Mouse (Mus musculus): ENCODE measurements around the gene 9130019O22Rik.
A peak's percentile ranks its signal among the peaks of the same experiment; 100 is the strongest.
"Not testable (repeated sequence)": the region's sequence is repeated elsewhere in the genome, so short reads cannot be mapped to it uniquely, and the experiment has no call there.

9130019O22Rik gene

DNA sequence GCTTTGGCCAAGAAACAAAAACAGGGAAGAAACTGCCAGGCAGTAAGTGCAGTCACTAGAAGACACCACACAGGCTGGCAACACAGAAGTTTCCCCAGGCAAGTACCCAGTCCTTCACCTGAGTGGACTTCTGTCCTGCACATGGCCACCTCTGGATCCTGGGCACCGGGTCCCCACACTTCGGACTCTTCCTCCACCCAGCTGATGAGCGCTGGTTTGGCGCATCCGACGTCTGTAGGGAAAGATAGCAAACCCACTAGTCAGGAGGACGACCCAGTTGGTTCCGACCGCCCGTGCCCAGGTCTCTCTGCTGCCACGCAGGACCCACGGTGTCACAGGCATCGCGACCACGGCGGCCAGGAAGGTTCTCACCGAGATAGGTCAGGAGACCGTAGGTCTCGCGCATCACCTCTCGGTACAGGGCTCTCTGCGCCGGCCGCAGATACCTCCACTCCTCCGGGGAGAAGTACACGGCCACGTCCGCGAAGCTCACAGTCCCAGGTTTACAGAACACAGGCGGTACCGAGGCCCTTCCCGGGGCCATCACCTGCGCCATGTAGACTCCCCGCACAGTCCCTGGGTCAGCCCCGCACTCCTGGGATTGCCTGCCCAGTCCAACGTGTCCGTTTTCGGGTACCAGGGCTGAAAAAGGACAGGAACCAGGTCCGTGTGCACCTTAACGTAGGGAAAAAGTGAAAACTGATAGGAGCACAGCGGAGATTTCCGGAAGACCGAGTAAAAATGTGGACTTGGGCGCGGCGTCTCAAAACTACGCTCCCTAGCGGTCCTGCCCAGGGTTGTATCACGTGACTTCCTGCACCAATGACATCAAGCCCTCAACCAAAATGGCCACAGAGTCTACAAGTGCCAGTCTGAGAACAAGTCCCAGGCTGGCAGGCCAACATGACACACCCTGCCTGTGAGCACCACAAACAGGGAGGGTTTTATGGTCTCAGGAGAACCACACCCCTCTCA is 11.4 kb downstream of the 9130019O22Rik start, which contains the start of gene Zfp747:
Gene Zfp747, minus strand, starts transcription at position 780 of the 975 bp plus-strand sequence.
- DNase-seq (ENCODE audit: low spot score in 2 of 2): peak; percentile 70 to 86

DNA sequence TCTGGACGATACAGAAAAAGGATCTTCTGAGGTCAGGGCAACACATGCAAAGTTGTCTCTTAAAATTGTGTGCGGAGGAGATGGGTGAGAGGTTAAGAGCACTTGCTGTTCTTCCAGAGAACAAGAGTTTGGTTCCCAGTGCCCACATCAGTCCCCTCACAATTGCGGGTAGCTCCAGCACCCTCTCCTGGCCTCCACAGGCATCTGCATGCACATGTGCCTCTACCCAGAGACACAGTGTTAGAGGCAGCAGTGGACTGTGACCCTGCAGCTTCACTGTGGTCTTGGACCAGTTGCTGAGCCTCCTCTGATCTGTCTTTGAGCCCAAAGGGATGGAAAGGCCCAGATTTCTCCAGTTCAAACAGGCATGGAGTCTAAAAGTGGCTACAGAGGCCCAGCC is 15.1 kb downstream of the 9130019O22Rik start:
- not testable (repeated sequence) for DNase-seq (ENCODE audit: low spot score in 2 of 2)

DNA sequence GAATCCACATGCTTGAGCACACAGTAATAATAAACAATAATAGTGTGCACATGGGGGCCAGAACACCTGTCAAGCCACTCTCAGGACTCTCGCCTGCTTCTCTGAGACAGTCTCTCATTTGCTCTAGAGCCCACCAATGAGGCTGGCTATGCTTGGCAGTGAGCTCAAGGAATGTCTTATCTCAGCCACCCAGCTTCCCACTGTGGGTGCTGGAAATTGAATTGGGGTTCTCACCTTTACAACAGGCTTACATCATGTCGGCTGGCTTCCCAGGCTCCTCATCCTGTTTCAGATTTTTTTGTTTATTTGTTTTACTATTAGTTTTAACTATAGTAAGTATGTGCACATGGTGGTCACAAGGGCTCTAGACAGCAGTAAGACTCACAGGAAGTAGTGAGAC is 15.8 kb downstream of the 9130019O22Rik start:
- no peak for DNase-seq (ENCODE audit: low spot score in 2 of 2)

DNA sequence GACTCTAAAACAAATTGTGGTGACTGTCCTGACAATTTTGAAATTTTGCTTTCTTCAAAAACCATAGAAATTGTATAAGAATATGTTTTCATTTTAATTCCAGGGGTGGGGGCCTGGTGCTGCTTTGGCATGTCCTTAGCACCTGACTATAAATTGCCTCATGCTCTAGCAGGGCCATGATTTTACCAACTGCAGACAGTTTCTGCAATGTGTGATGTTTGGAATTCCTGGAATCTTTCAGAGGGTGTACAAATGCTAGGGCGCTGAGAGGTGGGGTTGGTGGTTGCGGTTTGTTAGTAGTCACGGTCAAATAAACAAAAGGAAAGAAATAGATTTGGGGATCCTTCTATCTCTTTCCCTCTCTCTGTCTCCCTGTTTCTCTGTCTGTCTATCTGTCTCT is 20.7 kb downstream of the 9130019O22Rik start:
- DNase-seq (ENCODE audit: low spot score in 2 of 2): no peak

DNA sequence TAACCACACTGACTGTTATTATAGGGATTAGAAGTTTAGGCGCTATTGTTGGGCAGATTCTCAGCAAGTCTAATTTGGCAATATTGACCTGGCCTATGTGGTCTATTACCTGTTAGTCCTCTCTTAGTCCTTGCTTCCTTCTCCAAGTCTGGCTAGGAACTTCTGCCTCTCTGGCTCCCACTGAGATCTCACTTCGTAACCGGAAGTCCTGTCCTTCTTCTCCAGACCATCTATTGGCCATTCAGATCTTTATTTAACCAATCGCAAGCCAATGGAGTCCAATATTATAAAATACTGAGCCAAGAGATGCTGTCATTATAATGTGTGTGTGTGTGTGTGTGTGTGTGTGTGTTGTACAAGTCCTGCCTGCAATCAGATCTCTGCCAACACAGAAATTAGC is 22.8 kb downstream of the 9130019O22Rik start:
- DNase-seq (ENCODE audit: low spot score in 2 of 2): no peak

DNA sequence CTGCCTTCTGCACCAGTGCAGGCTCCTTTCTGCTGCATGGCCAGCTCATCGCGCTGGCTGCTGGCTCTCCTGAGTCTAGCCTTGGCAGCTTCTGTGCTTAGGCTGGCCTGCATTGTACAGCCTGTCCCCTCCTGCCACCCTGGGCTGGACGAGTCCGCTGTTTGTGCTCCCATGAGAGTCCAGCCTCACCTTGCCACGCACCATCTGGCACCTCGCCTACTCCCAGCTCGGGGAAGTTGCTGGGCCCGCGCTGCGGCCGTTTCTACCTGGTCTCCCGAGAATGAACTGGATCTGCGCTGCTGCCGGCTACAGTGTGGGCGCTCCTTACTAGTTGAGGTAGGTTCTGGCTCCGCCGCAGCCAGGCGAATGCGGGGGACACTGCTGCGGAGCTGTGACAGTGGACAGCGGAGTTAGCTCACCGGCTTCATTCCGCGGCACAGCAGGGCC is 23.5 kb downstream of the 9130019O22Rik start:
- peak in 1 of 2 experiments; percentile 24 for DNase-seq (ENCODE audit: low spot score in 2 of 2)

DNA sequence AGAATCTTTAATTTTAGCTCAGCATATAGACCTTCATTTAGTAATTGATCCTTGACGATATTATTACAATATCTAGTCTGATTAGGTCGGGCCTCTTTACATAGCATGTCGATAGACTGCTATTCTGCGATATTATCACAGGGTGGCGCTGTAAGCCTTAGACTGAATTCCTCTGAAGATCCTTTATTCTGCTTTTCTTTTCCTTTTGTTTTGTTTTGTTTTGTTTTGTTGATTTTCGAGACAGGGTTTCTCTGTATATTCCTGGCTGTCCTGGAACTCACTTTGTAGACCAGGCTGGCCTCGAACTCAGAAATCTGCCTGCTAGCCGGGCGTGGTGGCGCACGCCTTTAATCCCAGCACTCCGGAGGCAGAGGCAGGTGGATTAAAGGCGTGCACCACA is 24.5 kb downstream of the 9130019O22Rik start:
- DNase-seq (ENCODE audit: low spot score in 2 of 2): peak in 1 of 2 experiments; percentile 12

DNA sequence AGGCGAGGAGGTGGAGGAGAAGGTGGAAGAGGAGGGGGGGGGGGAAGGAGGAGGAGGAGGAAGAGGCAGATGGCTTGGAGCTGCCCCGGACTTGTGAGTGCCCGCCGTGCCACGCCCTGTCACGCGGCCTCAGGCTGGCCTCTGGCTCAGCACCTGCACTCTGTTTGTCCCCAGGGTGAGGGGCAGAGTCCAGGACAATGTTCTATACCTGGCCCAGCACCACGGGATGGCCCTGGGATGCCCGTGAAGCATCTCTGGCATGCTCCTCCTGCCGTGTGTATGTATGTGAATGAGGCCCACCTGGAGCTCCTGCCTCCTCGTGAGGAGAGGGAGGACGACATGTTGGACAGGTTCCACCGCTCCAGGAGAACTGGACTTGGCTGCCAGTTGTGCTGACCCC is 25.5 kb downstream of the 9130019O22Rik start:
- DNase-seq (ENCODE audit: low spot score in 2 of 2): peak in 1 of 2 experiments; percentile 5

DNA sequence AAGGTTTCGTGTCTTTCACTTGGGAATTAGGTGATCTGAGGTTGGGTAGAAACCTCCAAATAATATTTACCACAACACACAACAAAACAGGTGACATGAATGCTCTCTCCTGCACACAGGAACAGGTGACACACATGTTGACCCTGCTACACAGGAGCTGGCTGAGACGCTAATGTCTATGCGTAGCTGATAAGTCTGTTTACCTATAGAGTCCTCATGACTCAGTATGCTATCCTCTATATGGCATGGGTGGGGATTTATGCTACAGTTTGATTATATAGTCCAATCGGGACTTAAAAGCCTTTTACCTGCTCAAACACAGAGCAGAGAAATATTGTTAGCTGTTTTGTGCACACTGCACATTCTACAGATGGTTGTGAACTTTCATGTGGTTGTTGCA is 26.7 kb downstream of the 9130019O22Rik start:
- DNase-seq (ENCODE audit: low spot score in 2 of 2): no peak

DNA sequence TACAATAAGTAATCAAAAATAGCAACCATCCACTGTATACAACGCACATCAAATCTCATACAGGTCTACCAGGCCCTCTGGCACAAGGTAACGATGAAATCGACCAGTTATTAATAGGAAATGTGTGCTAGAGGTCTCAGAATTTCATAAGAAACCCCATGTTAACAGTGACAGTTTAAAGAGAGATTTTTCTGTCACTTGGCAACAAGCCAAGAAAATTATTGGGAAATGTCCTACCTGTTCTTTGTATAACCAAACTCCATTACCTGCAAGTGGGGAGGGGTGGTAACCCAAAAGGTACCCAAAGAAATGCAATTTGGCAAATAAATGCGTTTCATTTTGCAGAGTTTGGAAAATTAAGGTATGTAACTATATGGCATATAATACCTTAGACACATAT is 28.5 kb downstream of the 9130019O22Rik start:
- no peak for DNase-seq (ENCODE audit: low spot score in 2 of 2)

DNA sequence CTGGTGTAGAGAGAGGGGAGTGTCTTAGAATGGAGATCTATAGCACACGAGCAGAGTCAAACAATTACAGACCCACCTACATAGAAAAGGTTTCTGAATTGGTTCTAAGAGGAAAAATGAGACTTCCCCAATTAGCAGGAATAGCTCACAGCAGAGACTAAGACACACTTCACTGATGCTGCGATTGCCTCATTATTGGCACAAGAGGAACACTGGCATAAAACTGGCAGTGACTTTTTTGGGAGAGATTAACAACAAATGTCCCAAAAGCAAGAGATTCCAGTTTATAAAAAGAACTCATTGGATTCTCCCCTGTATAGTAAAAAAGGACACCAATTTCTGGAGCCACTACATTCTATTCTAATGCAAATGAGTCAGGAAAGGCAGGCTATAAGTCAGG is 29.1 kb downstream of the 9130019O22Rik start:
- no peak for DNase-seq (ENCODE audit: low spot score in 2 of 2)

DNA sequence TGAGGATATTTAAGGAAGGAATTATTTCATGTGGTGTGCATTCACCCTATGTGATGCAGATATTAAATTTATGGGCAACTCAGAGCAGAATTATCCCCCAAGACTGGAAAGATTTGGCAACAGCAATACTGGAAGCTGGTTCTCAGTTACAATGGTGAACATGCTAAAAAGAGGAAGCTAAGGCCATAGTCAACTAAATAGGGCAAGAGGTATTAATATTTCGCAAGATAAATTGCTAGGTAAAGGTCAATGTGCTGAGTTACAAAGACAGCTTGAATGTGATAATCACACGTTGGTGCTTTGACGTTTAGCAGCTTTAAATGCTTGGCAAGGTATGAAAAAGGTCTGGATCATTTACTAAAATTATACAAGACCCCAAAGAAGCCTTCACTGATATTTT is 31.2 kb downstream of the 9130019O22Rik start:
- DNase-seq (ENCODE audit: low spot score in 2 of 2): no peak

DNA sequence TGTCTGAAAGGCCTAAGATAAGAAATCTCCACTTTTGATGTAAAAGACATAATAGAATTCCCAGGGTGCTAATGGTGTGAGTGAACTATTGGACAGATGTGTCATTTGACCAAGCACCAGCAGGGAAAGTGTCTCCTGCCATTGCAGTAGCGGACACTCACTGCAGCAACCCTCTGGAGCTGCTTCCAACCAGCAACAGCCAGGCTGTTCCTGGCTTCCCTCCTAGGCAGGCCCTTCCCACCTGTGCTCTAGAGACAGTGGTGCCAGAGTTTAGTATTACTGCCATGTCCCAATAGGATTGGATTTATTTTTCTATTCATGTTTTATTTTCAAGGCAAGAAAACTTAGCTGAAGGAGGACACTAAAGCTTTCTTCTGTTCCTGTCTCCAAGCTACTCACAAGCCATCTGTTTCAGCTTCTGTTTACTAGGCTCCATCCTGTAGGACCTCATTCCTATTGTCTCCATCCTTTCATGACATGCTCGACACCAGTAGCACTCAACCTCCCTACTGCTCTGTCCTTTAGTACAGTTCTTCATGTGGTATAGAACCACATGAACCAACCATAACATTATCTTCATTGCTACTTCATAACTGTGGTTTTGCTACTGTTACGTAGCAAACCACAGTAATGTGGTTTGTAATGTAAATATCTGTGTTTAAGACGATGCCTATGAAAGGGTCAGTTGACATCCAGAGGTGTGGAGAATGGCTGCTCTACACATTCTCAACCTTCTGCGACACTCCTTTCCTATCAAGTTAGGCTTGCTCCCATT is 35.5 kb downstream of the 9130019O22Rik start:
- DNase-seq (ENCODE audit: low spot score in 2 of 2): no peak

DNA sequence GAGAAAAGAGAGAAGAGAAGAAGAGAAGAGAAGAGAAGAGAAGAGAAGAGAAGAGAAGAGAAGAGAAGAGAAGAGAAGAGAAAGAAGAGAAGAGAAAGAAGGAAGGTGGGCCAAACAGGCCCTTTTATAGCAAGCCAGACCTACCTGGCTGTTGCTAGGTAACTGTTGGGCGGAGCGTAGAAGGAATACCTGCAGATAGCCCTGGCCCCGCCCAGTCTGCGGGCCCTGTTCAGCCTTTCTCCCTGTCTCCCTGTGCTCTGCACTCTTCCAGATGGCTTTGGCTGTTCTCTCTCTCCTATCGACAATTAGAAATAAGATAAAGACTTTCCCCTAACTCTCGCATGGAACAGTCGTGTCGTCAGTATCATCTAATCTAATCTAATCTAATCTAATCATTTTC is 40.3 kb downstream of the 9130019O22Rik start:
- no peak for DNase-seq (ENCODE audit: low spot score in 2 of 2)

DNA sequence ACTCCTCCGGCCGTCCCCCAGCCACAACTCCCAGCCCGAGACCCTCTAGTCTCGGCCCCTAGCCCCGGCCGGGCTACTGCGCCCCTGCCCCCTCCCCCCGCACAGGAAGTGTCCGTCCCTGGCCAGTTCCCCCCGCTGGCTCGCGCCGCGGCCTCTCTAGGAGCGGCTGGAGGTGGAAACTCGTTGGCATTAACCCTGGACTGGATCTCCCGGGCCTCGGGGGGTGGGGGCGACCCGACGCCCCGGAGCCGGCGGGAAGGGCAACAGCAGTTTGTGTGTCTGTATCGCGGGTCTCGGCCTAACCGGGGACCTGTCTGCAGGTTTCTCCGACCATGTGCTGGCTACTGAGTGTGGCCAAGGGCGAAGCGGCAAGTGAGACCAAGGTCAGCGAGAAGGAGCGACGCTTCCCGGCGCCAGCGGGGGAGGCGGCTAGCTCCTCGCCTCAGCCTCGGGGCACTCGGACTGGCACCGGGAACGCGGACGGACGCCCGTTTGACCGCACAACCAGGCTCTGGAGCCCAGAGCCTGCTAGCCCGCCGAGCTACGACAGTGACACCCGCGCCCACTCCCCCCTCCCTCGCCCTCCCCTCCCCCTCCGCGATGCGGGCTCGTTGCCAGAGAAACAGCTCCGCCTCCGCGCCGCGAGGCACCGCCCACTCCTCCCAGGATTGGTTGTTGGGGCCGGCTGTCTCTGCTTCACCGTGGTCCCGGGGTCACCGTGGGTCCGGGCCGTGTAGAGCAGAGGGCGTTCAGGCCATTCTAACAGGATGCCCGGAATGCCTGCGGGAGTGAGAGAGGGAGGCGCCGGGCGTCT is 41.2 kb downstream of the 9130019O22Rik start, which contains the start of gene Zfp768:
Gene Zfp768, minus strand, starts transcription at position 78 of the 814 bp plus-strand sequence.
- peak; percentile 92 to 97 for DNase-seq (ENCODE audit: low spot score in 2 of 2)

DNA sequence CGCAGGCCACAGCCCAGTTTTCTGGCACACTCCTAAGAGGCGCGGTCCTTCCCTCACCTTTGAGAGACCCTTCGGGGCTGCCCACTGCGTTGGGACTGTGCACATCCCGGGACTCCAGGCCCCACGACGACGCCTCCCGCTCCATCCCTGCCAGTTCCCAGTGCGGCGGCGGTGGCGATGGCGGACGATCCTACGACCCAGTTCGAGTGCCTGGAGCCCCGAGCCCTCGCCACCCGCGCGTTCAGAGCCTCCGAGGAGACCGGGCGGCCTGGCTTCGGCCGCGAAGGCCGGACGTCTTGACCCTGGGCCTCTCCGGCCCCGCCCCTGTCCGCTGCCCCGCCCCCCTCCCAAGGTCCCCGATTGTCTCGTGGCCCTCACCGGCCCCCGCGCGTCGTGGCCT is 41.9 kb downstream of the 9130019O22Rik start:
- DNase-seq (ENCODE audit: low spot score in 2 of 2): no peak

DNA sequence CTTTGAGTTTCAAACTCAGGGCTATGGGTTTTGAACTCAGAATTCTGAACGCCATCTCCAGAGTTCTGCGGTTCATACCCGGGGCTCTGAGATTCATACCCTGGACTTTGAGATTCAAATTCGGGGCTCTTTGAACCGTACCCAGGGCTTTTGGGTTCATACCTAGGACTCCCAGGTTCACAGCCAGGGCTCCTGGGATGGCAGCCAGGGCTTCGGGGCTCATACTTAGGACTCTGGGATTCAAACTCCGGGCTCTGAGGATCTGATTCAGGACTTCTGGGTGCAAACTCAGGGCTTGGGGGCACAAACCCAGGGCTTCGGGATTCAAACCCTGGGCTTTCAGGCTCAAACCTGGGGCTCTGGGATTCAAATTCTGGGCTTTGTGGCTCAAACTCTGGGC is 42.6 kb downstream of the 9130019O22Rik start:
- no peak for DNase-seq (ENCODE audit: low spot score in 2 of 2)

DNA sequence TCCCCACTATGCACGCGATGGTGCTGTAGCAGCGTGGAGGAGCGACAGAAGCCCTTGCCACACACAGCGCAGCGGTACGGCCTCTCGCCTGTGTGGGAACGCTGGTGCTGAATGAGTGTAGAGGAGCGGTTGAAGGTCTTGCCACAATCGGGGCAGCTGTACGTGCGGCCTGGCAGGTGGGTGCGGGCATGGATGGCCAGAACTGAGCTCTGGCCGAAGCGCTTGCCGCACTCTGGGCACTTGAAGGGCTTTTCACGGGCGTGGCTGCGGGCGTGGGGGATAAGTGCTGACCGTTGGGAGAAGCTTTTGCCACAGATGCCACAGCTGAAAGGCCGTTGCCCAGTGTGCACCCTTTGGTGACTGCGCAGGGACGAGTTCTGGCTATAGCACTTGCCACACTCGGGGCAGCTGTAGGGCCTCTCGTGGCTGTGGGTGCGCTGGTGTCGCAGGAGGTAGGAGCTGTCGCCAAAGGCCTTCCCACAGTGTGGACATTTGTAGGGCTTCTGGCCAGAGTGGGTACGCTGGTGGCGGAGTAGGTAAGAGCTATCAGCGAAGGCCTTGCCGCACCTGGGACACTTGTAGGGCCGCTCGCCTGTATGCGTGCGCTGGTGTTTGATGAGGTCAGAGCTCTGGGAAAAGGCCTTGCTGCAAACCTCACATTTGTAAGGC is 43.5 kb downstream of the 9130019O22Rik start:
- no peak for DNase-seq (ENCODE audit: low spot score in 2 of 2)

DNA sequence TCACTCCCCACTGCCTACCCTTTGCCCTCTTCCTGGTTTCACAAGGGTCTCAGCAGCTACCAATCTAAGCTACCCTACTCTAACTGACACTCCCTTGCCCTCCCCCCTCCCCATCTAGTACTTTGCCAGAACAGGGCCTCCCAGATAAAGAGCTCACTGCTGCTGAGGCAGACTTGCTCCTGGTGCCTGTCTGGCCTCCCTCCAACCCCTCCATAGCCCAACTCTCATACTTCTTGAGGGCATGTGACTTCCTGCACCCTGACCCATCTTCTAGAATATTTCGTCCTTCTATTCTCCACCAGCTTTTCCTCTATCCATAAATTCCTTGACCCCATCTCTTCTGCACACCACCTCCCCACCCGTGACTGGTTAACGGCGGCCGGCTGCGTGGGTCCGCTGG is 44.1 kb downstream of the 9130019O22Rik start:
- no peak for DNase-seq (ENCODE audit: low spot score in 2 of 2)

DNA sequence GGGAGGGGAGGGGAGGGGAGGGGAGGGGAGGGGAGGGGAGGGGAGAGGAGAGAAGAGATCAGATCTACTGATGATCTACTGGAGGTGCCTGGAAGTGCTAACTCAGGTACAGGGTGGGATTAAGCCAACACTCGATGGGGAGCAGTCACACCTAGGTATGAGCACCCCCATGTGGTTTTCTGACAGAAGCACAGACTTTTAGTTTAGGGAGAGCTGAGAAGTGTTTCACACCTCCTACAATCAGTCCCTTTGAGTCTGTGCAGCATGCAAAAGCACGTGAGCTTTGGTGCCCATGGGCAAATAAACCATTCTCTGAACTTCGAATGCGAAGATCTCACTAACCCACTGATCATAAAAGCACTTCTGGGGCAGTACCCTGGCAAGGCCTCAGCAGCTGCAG is 44.6 kb downstream of the 9130019O22Rik start:
- no peak for DNase-seq (ENCODE audit: low spot score in 2 of 2)

DNA sequence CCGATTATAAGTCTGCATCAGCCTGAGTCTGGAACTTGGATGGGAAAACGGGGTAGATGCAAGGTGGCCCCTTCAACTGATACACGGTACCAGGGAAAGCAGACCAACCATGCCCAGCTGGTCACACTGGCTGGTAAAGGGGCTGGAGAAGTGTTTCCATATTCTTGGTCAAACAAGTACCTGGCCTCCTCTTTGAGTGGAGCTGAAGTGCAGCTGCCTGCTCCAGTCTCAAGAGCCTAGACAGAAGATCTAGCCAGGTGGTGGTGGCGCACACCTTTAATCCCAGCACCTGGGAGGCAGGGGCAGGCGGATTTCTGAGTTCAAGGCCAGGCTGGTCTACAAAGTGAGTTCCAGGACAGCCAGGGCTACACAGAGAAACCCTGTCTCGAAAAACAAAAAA is 45.1 kb downstream of the 9130019O22Rik start:
- not testable (repeated sequence) for DNase-seq (ENCODE audit: low spot score in 2 of 2)

All from cerebellum, postnatal 4 days (tissue).